Mouse (Mus musculus) midbrain, embryonic 16.5 days (tissue): ENCODE measurements around the gene Zfp383. TPM values are rescaled to one million over a fixed set of nuclear protein-coding genes. Genes with fewer than 3 reads are reported as not detected.
A peak's percentile ranks its signal among the peaks of the same experiment; 100 is the strongest.
"Not testable (repeated sequence)": the region's sequence is repeated elsewhere in the genome, so short reads cannot be mapped to it uniquely, and the experiment has no call there.

Experiments
- ATAC-seq: fragments of 200-750 bp; cut with Nextera tagmentation; 2 replicates; pipeline ENCODE4 v1.8.0; 2017; ENCODE audit warnings: moderate TSS enrichment
- H3K27ac ChIP-seq: fragments of 300-500 bp; sonication (generic); 2 replicates; pipeline ENCODE4 v1.5.1; 2014; ENCODE audit warnings: mild to moderate bottlenecking, low read length, mixed read lengths
- H3K27me3 ChIP-seq: fragments of 300-500 bp; sonication (generic); 2 replicates; pipeline ENCODE4 v1.6.1; 2014; ENCODE audit warnings: low read depth, low read length, mixed read lengths; ENCODE audit not compliant: control insufficient read depth, insufficient read depth
- H3K36me3 ChIP-seq: fragments of 300-500 bp; sonication (generic); 2 replicates; pipeline ENCODE4 v1.6.1; 2014; ENCODE audit warnings: mild to moderate bottlenecking, low read length, moderate library complexity, mixed read lengths; ENCODE audit not compliant: control insufficient read depth, insufficient read depth
- H3K4me1 ChIP-seq: fragments of 300-500 bp; sonication (generic); 2 replicates; pipeline ENCODE4 v1.6.1; 2014; ENCODE audit warnings: mild to moderate bottlenecking, low read length, mixed read lengths; ENCODE audit not compliant: control insufficient read depth, insufficient read depth
- H3K4me2 ChIP-seq: fragments of 300-500 bp; sonication (generic); 2 replicates; pipeline ENCODE4 v1.6.1; 2014; ENCODE audit warnings: mild to moderate bottlenecking, low read length, mixed read lengths
- H3K4me3 ChIP-seq: fragments of 300-500 bp; sonication (generic); 2 replicates; pipeline ENCODE4 v1.5.1; 2014; ENCODE audit warnings: low read depth, mild to moderate bottlenecking, low read length, moderate library complexity, mixed read lengths
- H3K9ac ChIP-seq: fragments of 300-500 bp; sonication (generic); 2 replicates; pipeline ENCODE4 v1.6.1; 2014; ENCODE audit warnings: low read depth, low read length, mixed read lengths
- H3K9me3 ChIP-seq: fragments of 300-500 bp; sonication (generic); replicated peaks from 2 replicates; pipeline ENCODE4 v1.6.1; 2014; ENCODE audit warnings: mild to moderate bottlenecking, low read length, mixed read lengths; ENCODE audit not compliant: control insufficient read depth, poor library complexity, severe bottlenecking
- WGBS: fragments of 180-500 bp; shearing (Covaris S2); extraction: QIAGEN DNeasy Blood & Tissue Kit; methylation state at CpG from one replicate; pipeline ENCODE4 v1.1.7; 2014; 5-methylcytosine and 5-hydroxymethylcytosine counted together
- microRNA-seq: library from miRNA; unstranded; fragments of <30 nt; microRNA quantifications from one replicate; pipeline ENCODE4, GENCODE M21; 2017
- polyA plus RNA-seq: library from polyadenylated mRNA; unstranded; fragments of >200 nt; fragmentation: Nextera tagmentation; extraction: Ambion mirVana; gene quantifications from 2 replicates; pipeline ENCODE4 v1.2.1, GENCODE M21; 2015

Zfp383 gene
- polyA plus RNA-seq, 1 experiment from 2014 or later = 7.4 TPM

GRCm38 (mm10) chr7:29953513-29954401, 45.7 kb downstream of the Zfp383 start, which contains the start of gene Zfp74:
Gene Zfp74, minus strand, starts transcription at chr7:29954089.
- Histone ChIP-seq H3K9me3 (no peaks in the 10 kb centered on the region), H3K4me1 (peaks cover 9% of the 10 kb centered on the region), H3K36me3 (peaks cover 5% of the 10 kb centered on the region; the same call in 1 of the 2 replicates), H3K4me2 (peak within 1 kb of the TSS; percentile 73), H3K27me3 (no peaks in the 10 kb centered on the region), H3K9ac (peak within 1 kb of the TSS; percentile 97), H3K4me3 (peak within 1 kb of the TSS; percentile 90), H3K27ac (peak within 1 kb of the TSS; percentile 96)
- ATAC-seq = peak; percentile 93
- under 1% methylated on average over 50 of the region's 52 CpGs for WGBS

GRCm38 (mm10) chr7:29954731-29955130, 46.7 kb downstream of the Zfp383 start:
- no peaks in the 10 kb centered on the region for H3K27me3 ChIP-seq
- H3K4me1 ChIP-seq = peaks cover 9% of the 10 kb centered on the region
- H3K4me3 ChIP-seq = peak overlapping the region; percentile 90; the same call in 1 of the 2 replicates
- 22% methylated on average over 4 of the region's 4 CpGs for WGBS
- H3K36me3 ChIP-seq = peaks cover under 1% of the 10 kb centered on the region; the same call in 1 of the 2 replicates
- H3K9ac ChIP-seq = no peak overlapping the region
- no peak for ATAC-seq
- H3K4me2 ChIP-seq = peak overlapping the region; percentile 73; the same call in 1 of the 2 replicates
- H3K27ac ChIP-seq = no peak overlapping the region
- H3K9me3 ChIP-seq = no peaks in the 10 kb centered on the region

GRCm38 (mm10) chr7:29956257-29956656, 48.2 kb downstream of the Zfp383 start:
- no peaks in the 10 kb centered on the region for H3K9me3 ChIP-seq
- no peak overlapping the region for H3K9ac ChIP-seq
- peaks cover 9% of the 10 kb centered on the region for H3K4me1 ChIP-seq
- H3K4me3 ChIP-seq = no peak overlapping the region
- WGBS = 62% methylated on average over 9 of the region's 10 CpGs
- H3K36me3 ChIP-seq = no peaks in the 10 kb centered on the region
- H3K4me2 ChIP-seq = no peak overlapping the region
- H3K27ac ChIP-seq = no peak overlapping the region
- no peaks in the 10 kb centered on the region for H3K27me3 ChIP-seq
- ATAC-seq = no peak

DNA sequence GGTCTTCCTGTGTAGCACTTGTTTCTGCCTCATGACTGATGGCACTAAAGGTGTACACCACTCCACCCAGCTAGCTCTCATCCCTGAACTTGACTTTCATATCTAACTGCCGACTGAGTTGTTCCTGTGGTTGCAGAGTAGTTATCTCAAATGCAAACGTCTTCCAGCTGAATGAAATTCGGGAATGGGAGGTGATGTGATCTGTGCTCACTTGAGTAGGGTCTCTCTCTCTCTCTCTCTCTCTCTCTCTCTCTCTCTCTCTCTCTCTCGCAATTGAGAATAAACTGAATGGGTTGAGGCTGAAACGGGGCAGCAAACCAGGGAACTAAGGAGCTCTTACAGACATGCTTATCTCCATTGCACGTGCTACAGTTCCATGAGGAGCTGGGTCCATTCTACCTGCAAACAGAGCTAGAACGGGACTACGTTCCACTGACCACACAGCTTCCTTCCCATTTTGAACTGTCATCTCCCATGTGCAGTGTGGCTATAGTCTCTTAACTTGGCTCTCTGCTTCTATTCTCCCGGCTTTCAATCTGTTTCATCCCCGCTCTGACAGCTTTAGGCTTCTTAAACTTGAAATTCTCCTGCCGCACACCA, 50.2 kb downstream of the Zfp383 start:
- WGBS = 90% methylated on average over 11 of the region's 11 CpGs
- no peak for ATAC-seq
- H3K9ac ChIP-seq = no peak overlapping the region
- H3K27ac ChIP-seq = no peak overlapping the region
- H3K4me1 ChIP-seq = 0 out of 2 replicates have a peak, but pooled peaks cover 2% of the 10 kb centered on the region
- H3K9me3 ChIP-seq = no peaks in the 10 kb centered on the region
- H3K4me3 ChIP-seq = no peak overlapping the region
- H3K36me3 ChIP-seq = no peaks in the 10 kb centered on the region
- H3K27me3 ChIP-seq = no peaks in the 10 kb centered on the region
- H3K4me2 ChIP-seq = no peak overlapping the region

- 0 out of 2 replicates have a peak, but pooled peaks cover 2% of the 10 kb centered on the region for H3K4me1 ChIP-seq
- H3K4me3 ChIP-seq = no peak overlapping the region
- 56% methylated on average over 3 of the region's 3 CpGs for WGBS
- H3K36me3 ChIP-seq = no peaks in the 10 kb centered on the region
- no peaks in the 10 kb centered on the region for H3K27me3 ChIP-seq
- H3K4me2 ChIP-seq = no peak overlapping the region
- no peaks in the 10 kb centered on the region for H3K9me3 ChIP-seq
- no peak overlapping the region for H3K27ac ChIP-seq
- no peak for ATAC-seq
- H3K9ac ChIP-seq = no peak overlapping the region
These were observed 51.0 kb downstream of the Zfp383 start for GRCm38 (mm10) chr7:29959004-29959403.

GRCm38 (mm10) chr7:29965115-29965810, 57.2 kb downstream of the Zfp383 start:
- H3K4me1 ChIP-seq, H3K4me2 ChIP-seq, ATAC-seq, H3K27ac ChIP-seq, H3K27me3 ChIP-seq, H3K9ac ChIP-seq, H3K4me3 ChIP-seq, H3K9me3 ChIP-seq, H3K36me3 ChIP-seq: not testable (repeated sequence)
- 55% methylated on average over 33 of the region's 39 CpGs for WGBS

Small RNA genes within 50 kb of the gene (microRNA-seq; reads per million reads assigned to microRNA genes)
- not detected for gene Mir7668

Other genes starting within 250 kb of the Zfp383 start
- gene Catsperg2, start 181.2 kb upstream of the Zfp383 start, polyA plus RNA-seq = 1.0 and 1.1 TPM in 2 replicates
- 15.4 and 17.6 TPM in 2 replicates for gene Zfp84, start 139.7 kb upstream of the Zfp383 start, polyA plus RNA-seq
- gene Zfp30, start 124.2 kb upstream of the Zfp383 start, polyA plus RNA-seq = 14.0 and 14.8 TPM in 2 replicates
- 32.2 and 32.3 TPM in 2 replicates for gene Zfp790, start 92.1 kb upstream of the Zfp383 start, polyA plus RNA-seq
- gene Zfp940, start 54.6 kb upstream of the Zfp383 start, polyA plus RNA-seq = 17.4 and 17.9 TPM in 2 replicates
- gene Zfp420, start 48.2 kb upstream of the Zfp383 start, polyA plus RNA-seq = 23.7 and 26.7 TPM in 2 replicates
- 14.0 and 14.7 TPM in 2 replicates for gene Zfp27, start 1.7 kb upstream of the Zfp383 start, polyA plus RNA-seq
- 24.4 and 26.7 TPM in 2 replicates for gene Zfp74, start 45.9 kb downstream of the Zfp383 start, polyA plus RNA-seq
- gene Zfp568, start 75.7 kb downstream of the Zfp383 start, polyA plus RNA-seq = 3.4 and 4.3 TPM in 2 replicates
- 13.4 and 13.7 TPM in 2 replicates for gene Zfp14, start 143.2 kb downstream of the Zfp383 start, polyA plus RNA-seq
- gene Zfp82, start 164.7 kb downstream of the Zfp383 start, polyA plus RNA-seq = 10.2 and 13.4 TPM in 2 replicates
- 2.0 and 3.2 TPM in 2 replicates for gene Gm26920, start 182.2 kb downstream of the Zfp383 start, polyA plus RNA-seq
- gene Zfp566, start 182.3 kb downstream of the Zfp383 start, polyA plus RNA-seq = 18.1 and 18.7 TPM in 2 replicates
- gene Zfp260, start 186.6 kb downstream of the Zfp383 start, polyA plus RNA-seq = 79.5 and 87.9 TPM in 2 replicates
- 24.5 and 26.6 TPM in 2 replicates for gene Zfp382, start 213.7 kb downstream of the Zfp383 start, polyA plus RNA-seq